Mouse (Mus musculus): Measurements from ENCODE around the gene 2410137M14Rik. TPM values are rescaled to one million over a fixed set of nuclear protein-coding genes. Genes with fewer than 3 reads are reported as not detected.
A peak's percentile ranks its signal among the peaks of the same experiment; 100 is the strongest.
"Not testable (repeated sequence)": the region's sequence is repeated elsewhere in the genome, so short reads cannot be mapped to it uniquely, and the experiment has no call there.

Gene 2410137M14Rik
- under 1 TPM in 1 of 2 experiments, not detected in 1; 0.66 TPM for total RNA-seq (2021)

GRCm38 (mm10) chr17:36981221-36981813, at the start of gene 2410137M14Rik:
Gene 2410137M14Rik, minus strand, starts transcription at chr17:36981237.
- peak; percentile 47 to 66 for DNase-seq (ENCODE audit: low spot score in 2 of 2)
- intact Hi-C loops (cut with DNase I), result no loop called here

DNA sequence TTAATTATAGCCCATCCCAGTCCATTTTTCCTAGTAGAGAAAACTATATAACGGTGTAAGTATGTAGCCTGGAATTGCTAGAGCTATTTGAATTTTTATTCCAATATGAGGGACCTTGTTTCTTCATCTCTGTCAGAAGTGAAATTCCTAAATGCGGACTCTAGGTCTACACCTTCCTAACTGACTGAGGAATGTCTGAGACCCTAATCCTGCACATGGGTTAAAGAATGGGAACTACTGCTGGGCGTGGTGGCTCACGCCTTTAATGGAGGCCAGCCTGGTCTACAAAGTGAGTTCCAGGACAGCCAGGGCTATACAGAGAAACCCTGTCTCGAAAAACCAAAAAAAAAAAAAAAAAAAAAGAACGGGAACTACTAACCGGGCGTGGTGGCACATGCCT, 48.1 kb upstream of the 2410137M14Rik start:
- no peak for DNase-seq (ENCODE audit: low spot score in 2 of 2)
- intact Hi-C loops (cut with DNase I), result no loop called here

- intact Hi-C loops (cut with DNase I), result no loop called here
- peak; percentile 95 to 98 for DNase-seq (ENCODE audit: low spot score in 2 of 2)
These were observed 47.7 kb upstream of the 2410137M14Rik start for GRCm38 (mm10) chr17:37028683-37029120.

GRCm38 (mm10) chr17:37028212-37028611, 47.2 kb upstream of the 2410137M14Rik start:
- DNase-seq (ENCODE audit: low spot score in 2 of 2), result no peak
- intact Hi-C loops (cut with DNase I), result no loop called here

DNA sequence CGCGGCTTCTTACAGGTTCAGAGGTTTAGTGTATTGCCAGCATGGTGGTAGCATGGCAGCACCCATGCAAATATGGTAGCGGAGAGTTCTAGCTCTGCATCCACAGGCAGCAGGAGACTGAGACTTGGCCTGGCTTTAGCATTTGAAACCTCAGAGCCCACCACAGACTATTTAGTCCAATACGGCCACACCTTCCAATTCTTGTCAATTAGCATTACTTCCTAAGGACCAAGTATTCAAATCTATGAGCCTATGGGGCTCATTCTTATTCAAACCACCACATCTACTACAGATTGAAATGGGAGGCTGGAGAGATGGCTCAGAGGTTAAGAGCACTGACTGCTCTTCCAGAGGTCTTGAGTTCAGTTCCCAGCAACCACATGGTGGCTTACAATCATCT, 46.4 kb upstream of the 2410137M14Rik start:
- no peak for DNase-seq (ENCODE audit: low spot score in 2 of 2)
- intact Hi-C loops (cut with DNase I), result no loop called here

- intact Hi-C loops (cut with DNase I), result no loop called here
- no peak for DNase-seq (ENCODE audit: low spot score in 2 of 2)
These were observed 45.4 kb upstream of the 2410137M14Rik start for GRCm38 (mm10) chr17:37026425-37026824.

GRCm38 (mm10) chr17:37022628-37023576, 41.9 kb upstream of the 2410137M14Rik start, which contains the start of gene Mog:
Gene Mog, minus strand, starts transcription at chr17:37023398.
- intact Hi-C loops (cut with DNase I), result no loop called here
- DNase-seq (ENCODE audit: low spot score in 2 of 2), result peak in 1 of 2 experiments; percentile 37

GRCm38 (mm10) chr17:37019242-37019641, 38.2 kb upstream of the 2410137M14Rik start:
- peak; percentile 18 to 84 for DNase-seq (ENCODE audit: low spot score in 2 of 2)
- intact Hi-C loops (cut with DNase I), result not testable (repeated sequence)

DNA sequence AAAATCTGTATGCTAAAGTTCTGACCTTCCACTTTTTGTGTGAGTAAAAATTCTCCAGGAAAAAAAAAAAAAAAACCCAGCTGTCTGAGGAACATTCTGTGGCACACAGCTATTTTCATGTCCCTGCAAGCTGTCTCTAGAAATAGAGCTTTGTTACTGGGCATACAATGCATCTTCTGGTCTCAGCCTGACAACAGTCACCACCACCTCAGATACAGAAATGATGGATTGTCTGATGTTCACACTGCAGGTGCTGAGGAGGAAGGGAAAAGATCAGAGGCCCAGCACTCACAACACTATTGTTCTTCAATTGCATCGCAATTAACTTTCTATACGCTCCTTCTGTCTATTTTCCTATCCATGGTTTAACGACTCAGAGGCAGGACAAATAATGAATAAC, 37.3 kb upstream of the 2410137M14Rik start:
- intact Hi-C loops (cut with DNase I), result no loop called here
- peak; percentile 42 to 76 for DNase-seq (ENCODE audit: low spot score in 2 of 2)

- no peak for DNase-seq (ENCODE audit: low spot score in 2 of 2)
- intact Hi-C loops (cut with DNase I), result no loop called here
These were observed 35.3 kb upstream of the 2410137M14Rik start for GRCm38 (mm10) chr17:37016333-37016732.

DNA sequence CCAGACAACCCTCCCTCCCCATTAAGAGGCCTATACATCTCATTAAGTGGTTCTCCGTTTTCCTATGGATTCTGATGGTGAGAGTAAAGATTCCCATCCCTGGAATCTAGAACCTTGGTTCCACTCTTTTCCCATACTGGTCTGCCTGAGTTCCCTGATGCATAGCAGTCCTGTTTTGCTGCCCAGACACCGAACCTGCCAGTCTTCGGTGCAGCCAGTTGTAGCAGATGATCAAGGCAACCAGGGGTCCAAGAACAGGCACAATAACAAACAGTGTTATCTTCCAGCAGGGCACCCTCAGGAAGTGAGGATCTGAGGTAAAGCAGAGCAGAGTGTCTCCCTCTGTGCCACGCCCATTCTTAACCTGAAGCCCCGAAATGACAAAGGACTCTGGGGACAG, 31.1 kb upstream of the 2410137M14Rik start:
- intact Hi-C loops (cut with DNase I), result no loop called here
- DNase-seq (ENCODE audit: low spot score in 2 of 2), result no peak

- intact Hi-C loops (cut with DNase I), result no loop called here
- no peak for DNase-seq (ENCODE audit: low spot score in 2 of 2)
These were observed 30.7 kb upstream of the 2410137M14Rik start for GRCm38 (mm10) chr17:37011719-37012118.

DNA sequence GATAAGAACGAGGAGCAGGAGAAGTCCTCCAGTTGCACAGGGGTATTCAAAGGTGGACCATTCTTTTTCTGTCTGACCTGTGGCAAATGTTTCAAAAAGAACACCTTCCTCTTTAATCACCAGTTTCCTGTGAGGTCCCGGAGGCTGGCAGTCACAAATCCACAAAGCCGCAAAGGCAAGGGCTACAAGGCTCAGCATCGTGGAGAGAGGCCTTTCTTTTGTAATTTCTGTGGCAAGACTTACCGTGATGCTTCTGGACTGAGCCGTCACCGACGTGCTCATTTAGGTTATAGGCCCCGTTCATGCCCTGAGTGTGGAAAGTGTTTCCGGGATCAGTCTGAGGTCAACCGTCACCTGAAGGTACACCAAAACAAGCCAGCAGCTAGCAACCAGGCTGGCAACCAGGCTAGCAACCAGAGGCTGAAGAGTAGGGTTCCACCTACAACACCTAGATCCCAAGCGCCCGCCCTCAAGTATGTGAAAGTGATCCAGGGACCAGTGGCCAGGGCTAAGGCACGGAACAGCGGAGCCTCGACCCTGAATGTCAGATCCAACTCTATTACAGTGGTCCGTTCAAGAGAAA, 28.5 kb upstream of the 2410137M14Rik start:
- intact Hi-C loops (cut with DNase I), result no loop called here
- no peak for DNase-seq (ENCODE audit: low spot score in 2 of 2)

GRCm38 (mm10) chr17:37008161-37008560, 27.1 kb upstream of the 2410137M14Rik start:
- DNase-seq (ENCODE audit: low spot score in 2 of 2), result no peak
- intact Hi-C loops (cut with DNase I), result no loop called here

DNA sequence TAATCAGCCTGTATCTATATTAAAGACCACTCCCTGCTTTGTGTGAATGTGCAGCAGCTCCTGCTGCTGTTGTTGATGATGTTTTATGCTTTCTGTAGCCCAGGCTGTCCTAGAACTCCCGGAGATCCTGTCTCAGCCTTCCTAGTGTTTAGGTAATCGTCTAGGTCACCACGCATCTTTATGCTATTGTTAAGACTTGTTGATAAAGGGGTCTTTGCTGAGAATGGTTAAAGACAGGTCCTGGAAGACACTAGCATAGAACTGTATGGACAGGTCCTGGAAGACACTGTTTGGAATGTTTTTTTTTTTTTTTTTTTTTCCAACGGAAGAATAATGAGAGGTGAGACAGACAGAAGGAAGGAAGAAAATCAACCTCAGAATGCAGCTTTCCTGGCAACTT, 22.3 kb upstream of the 2410137M14Rik start:
- intact Hi-C loops (cut with DNase I), result no loop called here
- no peak for DNase-seq (ENCODE audit: low spot score in 2 of 2)

GRCm38 (mm10) chr17:37002364-37003330, 21.6 kb upstream of the 2410137M14Rik start:
- DNase-seq (ENCODE audit: low spot score in 2 of 2), result peak; percentile 31 to 40
- intact Hi-C loops (cut with DNase I), result no loop called here

DNA sequence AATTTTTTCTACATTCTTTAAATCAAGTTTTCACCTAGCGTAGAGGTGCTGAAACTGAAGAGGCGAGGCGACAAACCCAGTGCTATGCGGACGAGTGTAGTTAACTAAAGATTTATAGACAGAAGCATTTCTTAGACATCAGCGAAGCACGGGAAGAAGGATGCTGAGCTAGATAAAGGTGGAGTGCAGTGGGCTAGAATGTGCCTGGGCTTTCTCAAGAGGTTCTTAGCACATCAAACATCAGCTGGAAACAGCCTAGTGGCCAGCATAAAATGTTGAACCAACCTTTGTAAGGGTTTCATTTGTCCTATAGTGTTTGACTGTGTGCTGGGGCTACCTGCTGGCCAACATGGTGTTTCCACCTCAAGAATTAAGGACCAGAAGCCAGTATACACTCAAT, 19.8 kb upstream of the 2410137M14Rik start, which contains the start of gene Zfp57:
Zfp57 (plus strand) TSS at position 301 of the 400 bp plus-strand sequence.
- intact Hi-C loops (cut with DNase I), result no loop called here
- DNase-seq (ENCODE audit: low spot score in 2 of 2), result no peak

DNA sequence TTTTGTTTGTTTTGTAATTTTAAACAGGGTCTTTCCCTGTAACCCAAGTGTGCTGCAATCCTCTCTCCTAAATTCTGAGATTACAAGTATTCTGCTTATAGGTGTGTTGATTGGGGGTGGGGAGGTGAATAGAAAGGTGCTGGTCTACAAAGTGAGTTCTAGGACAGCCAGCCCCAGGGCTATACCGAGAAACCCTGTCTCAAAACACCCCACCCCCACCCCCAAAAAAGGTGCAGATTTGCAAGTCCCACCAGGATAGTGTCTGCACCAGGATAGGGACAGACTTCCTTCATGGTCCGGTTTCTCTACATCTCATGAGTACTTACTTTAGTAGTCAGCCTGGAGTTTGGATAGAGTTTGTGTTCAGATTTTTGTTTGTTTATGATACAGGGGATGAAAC, 17.4 kb upstream of the 2410137M14Rik start:
- intact Hi-C loops (cut with DNase I), result loop anchor here (5.0 kb wide), 1 partner anchor 86 kb away; no protein-coding TSS in a partner anchor

More for the DNA sequence above, 17.4 kb upstream of the 2410137M14Rik start:
- DNase-seq (ENCODE audit: low spot score in 2 of 2), result no peak

All from left cerebral cortex, postnatal 25 days (tissue).